7 mouse cellular contexts compared by ENCODE assay signal in the genomic region with DNA sequence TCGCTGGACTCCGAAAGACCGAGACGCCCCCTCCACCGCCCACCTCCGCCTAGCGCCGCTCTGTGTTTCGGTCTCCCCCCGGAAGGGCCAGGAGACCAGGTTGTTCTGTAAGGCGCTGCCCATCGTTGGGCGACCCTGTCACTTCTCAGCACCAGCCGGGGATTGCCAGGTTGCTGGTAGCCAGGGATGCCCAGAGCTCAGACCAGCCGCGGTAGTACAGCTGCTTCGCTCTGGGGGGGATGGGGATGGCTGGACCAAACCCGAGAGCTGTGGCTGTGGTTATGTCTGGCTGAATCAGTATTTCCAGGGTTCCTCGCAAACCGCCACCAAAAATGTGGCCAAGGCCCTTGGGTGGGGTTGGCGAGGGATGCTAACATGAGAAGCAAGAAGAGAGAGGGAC. TPM values are rescaled to one million over a fixed set of nuclear protein-coding genes. Genes with fewer than 3 reads are reported as not detected.
A peak's percentile ranks its signal among the peaks of the same experiment; 100 is the strongest.
DNase-seq lines count a peak whose midpoint lies in the region; ATAC-seq and TF ChIP-seq lines count a peak whose summit lies in the region.

No protein-coding gene starts in this region.

- peak overlapping the region; percentile 100 for H3K4me2 ChIP-seq in lung, embryonic 16.5 days (ENCODE audit: low read depth, low read length)
- peak overlapping the region; percentile 99 for H3K4me2 ChIP-seq in limb, embryonic 14.5 days (replicated peaks; ENCODE audit: low read depth, low read length, severe bottlenecking)
- H3K4me2 ChIP-seq in stomach, embryonic 15.5 days, result peak overlapping the region; percentile 100

- H3K4me1 ChIP-seq in lung, embryonic 16.5 days (replicated peaks; ENCODE audit: control insufficient read depth, insufficient read depth, low read length), result peaks cover 15% of the 10 kb centered on the region
- H3K4me1 ChIP-seq in erythroblast, embryonic 14.5 days (ENCODE audit: control insufficient read depth), result peaks cover 25% of the 10 kb centered on the region
- H3K4me1 ChIP-seq in limb, embryonic 14.5 days (ENCODE audit: control insufficient read depth, insufficient read depth, low read length), result peaks cover 7% of the 10 kb centered on the region; the same call in 1 of the 2 replicates
- peaks cover 20% of the 10 kb centered on the region; the same call in 1 of the 2 replicates for H3K4me1 ChIP-seq in stomach, embryonic 15.5 days

- TF ChIP-seq POLR2A in limb, embryonic 14.5 days (IDR thresholded peaks at IDR 0.05; ENCODE audit: borderline replicate concordance, extremely low read depth, insufficient read depth, insufficient read length), result no peak

- H3K27me3 ChIP-seq in lung, embryonic 16.5 days (ENCODE audit: control insufficient read depth, insufficient read depth, low read depth, low read length), result peaks cover 13% of the 10 kb centered on the region; the same call in 1 of the 2 replicates
- peaks cover 83% of the 10 kb centered on the region for H3K27me3 ChIP-seq in erythroblast, embryonic 14.5 days (ENCODE audit: control insufficient read depth)
- peaks cover 19% of the 10 kb centered on the region; the same call in 1 of the 2 replicates for H3K27me3 ChIP-seq in limb, embryonic 14.5 days (ENCODE audit: control insufficient read depth, insufficient read depth, low read length)
- H3K27me3 ChIP-seq in stomach, embryonic 15.5 days (replicated peaks), result peaks cover 37% of the 10 kb centered on the region

- H3K9me3 ChIP-seq in lung, embryonic 16.5 days (ENCODE audit: control insufficient read depth, low read length), result no peaks in the 10 kb centered on the region
- peaks cover 14% of the 10 kb centered on the region for H3K9me3 ChIP-seq in erythroblast, embryonic 14.5 days (ENCODE audit: control insufficient read depth, low read length)
- H3K9me3 ChIP-seq in limb, embryonic 14.5 days (ENCODE audit: control insufficient read depth, low read length), result no peaks in the 10 kb centered on the region
- H3K9me3 ChIP-seq in stomach, embryonic 15.5 days, result no peaks in the 10 kb centered on the region

- H3K4me3 ChIP-seq in lung, embryonic 16.5 days (ENCODE audit: low read length), result peak overlapping the region; percentile 68
- peak overlapping the region; percentile 59 for H3K4me3 ChIP-seq in erythroblast, embryonic 14.5 days (replicated peaks)
- peak overlapping the region; percentile 63 for H3K4me3 ChIP-seq in limb, embryonic 14.5 days (replicated peaks; ENCODE audit: low read length)
- peak overlapping the region; percentile 65 for H3K4me3 ChIP-seq in stomach, embryonic 15.5 days (replicated peaks)

- H3K27ac ChIP-seq in lung, embryonic 16.5 days (ENCODE audit: low read length), result no peak overlapping the region
- no peak overlapping the region for H3K27ac ChIP-seq in limb, embryonic 14.5 days (replicated peaks; ENCODE audit: low read depth, low read length)
- H3K27ac ChIP-seq in stomach, embryonic 15.5 days, result no peak overlapping the region

- no peaks in the 10 kb centered on the region for H3K36me3 ChIP-seq in lung, embryonic 16.5 days (ENCODE audit: control insufficient read depth, insufficient read depth, low read length)
- H3K36me3 ChIP-seq in erythroblast, embryonic 14.5 days (ENCODE audit: control insufficient read depth), result no peaks in the 10 kb centered on the region
- no peaks in the 10 kb centered on the region for H3K36me3 ChIP-seq in limb, embryonic 14.5 days (ENCODE audit: control insufficient read depth, insufficient read depth, low read length)
- H3K36me3 ChIP-seq in stomach, embryonic 15.5 days, result no peaks in the 10 kb centered on the region

- no peak for ATAC-seq in lung, embryonic 16.5 days (ENCODE audit: low read depth)
- no peak for ATAC-seq in limb, embryonic 14.5 days (ENCODE audit: low FRiP score, low read depth)
- no peak for ATAC-seq in stomach, embryonic 15.5 days (ENCODE audit: insufficient read depth, low FRiP score, low read depth)

- peak overlapping the region; percentile 63; the same call in 1 of the 2 replicates for H3K9ac ChIP-seq in lung, embryonic 16.5 days (ENCODE audit: low read length)
- H3K9ac ChIP-seq in limb, embryonic 14.5 days (ENCODE audit: low read depth, low read length, severe bottlenecking), result 0 out of 2 replicates have a peak overlapping the region, but pooled peaks have one; percentile 31
- no peak overlapping the region for H3K9ac ChIP-seq in stomach, embryonic 15.5 days

- under 1% methylated on average over 20 of the region's 21 CpGs for WGBS in lung, embryonic 16.5 days
- WGBS in limb, embryonic 14.5 days, result under 1% methylated on average over 20 of the region's 21 CpGs
- WGBS in stomach, embryonic 15.5 days, result under 1% methylated on average over 21 of the region's 21 CpGs

- no peak for DNase-seq in lung, adult 18-20 months
- no peak for DNase-seq in limb, embryonic 14.5 days (ENCODE audit: low spot score)
- DNase-seq in layer of hippocampus, adult 9-10 months (ENCODE audit: low spot score), result no peak
- DNase-seq in ovary, postnatal 10 days (ENCODE audit: low spot score), result no peak

RNA-seq across cellular contexts. Expression of gene Man1c1, which starts 0.5 kb away (rescaled TPM):
- 1.9 and 2.1 TPM in 2 replicates for polyA plus RNA-seq in lung, embryonic 16.5 days (2015; fragmentation: Nextera tagmentation; extraction: Ambion mirVana)
- 0.06 and 0.07 TPM in 2 replicates for polyA plus RNA-seq in erythroblast, embryonic 14.5 days (2012)
- polyA plus RNA-seq in limb, embryonic 14.5 days (2012; rRNA removed), result 9.1 and 10.6 TPM in 2 replicates
- 5.1 and 5.9 TPM in 2 replicates for polyA plus RNA-seq in limb, embryonic 14.5 days (2014; fragmentation: Nextera tagmentation; extraction: Ambion mirVana)
- 2.5 and 3.1 TPM in 2 replicates for polyA plus RNA-seq in stomach, embryonic 15.5 days (2015; fragmentation: Nextera tagmentation; extraction: Ambion mirVana)
